Mouse (Mus musculus): ENCODE results near the gene Prps1l1.

GRCm38 (mm10) chr12:35013950-35014349 lies 29.4 kb downstream of the Prps1l1 start:
- TF ChIP-seq CTCF (IDR thresholded peaks at IDR 0.05) (no peak), EP300 (IDR thresholded peaks at IDR 0.05) (no peak)
